Mouse (Mus musculus): ENCODE data around the gene Pagr1a. TPM values are rescaled to one million over a fixed set of nuclear protein-coding genes. Genes with fewer than 3 reads are reported as not detected.
A peak's percentile ranks its signal among the peaks of the same experiment; 100 is the strongest.

The Pagr1a gene
- total RNA-seq, 2 experiments from 2014 or later = 17.4 to 43.4 TPM

DNA sequence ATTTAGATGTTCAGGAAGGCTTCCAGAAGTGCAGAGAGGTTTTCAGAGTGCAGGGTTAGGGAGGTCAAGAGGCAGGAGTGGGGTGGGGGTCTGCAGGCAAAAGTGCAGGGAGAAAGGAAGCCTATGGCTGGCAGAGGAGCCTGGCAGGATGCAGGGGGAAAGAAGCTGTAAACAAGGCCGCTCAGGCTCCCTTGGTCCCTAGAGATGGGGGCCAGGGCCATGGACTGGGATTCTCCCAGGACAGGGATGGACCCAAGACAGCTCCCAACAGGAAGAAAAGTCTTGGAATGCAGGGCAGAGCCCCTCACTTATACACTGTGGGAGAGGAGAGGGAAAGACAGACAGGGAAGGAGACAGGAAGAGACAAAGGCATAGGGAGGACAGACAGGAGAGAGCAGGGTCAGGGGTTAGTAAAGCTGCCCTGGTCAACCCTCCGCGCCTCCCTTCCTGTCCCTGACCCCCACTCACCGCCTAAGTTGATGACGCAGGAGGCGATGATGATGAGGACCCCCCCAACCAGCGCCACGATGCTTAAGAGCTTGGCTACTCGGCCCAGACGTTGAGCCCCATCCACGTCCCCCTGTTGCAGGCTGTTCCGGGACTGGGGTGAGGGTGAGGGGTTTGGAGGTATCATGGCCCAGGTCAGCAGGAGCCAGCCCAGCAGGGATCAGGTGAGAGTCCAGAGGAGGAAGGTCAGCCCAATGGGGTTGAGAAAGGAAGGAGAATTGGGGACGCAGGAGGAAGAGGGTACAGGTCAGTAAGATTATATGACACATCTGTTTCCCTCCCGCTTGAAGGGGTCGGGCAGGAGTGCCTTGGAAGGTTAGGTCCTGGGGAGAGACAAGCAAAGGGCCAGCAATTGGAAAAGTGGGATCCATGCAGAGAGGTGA lies 1.5 kb upstream of the Pagr1a start:
- H3K27ac ChIP-seq = peak overlapping the region; percentile 99
- TF ChIP-seq CTCF (conservative IDR thresholded peaks at IDR 0.05) = no peak
- no peak for DNase-seq (ENCODE audit: low spot score in 2 of 2)
- H3K4me3 ChIP-seq = peak overlapping the region; percentile 77

DNA sequence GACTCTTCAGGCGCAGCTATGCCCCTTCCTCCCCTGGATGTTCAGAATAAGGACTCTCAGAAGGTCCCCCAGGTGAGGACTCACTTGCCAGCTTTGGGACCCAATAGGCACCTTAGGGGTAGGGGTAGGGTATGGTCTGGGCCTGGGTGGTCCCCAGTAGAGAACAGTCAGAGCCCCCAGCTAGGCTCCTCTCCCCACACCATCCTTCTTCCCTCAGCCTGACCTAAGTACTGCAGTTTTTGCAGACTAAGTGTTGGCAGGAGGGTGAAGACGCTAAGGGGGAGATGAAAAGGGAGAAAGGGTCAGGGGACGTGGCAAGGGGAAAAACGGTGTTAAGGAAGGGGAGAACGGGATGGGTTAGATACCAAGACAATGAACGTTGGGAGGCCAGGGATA lies 796 bp upstream of the Pagr1a start:
- no peak for DNase-seq (ENCODE audit: low spot score in 2 of 2)
- no peak for TF ChIP-seq CTCF (conservative IDR thresholded peaks at IDR 0.05)
- Histone ChIP-seq H3K4me3 (peak overlapping the region; percentile 77), H3K27ac (peak overlapping the region; percentile 99)

DNA sequence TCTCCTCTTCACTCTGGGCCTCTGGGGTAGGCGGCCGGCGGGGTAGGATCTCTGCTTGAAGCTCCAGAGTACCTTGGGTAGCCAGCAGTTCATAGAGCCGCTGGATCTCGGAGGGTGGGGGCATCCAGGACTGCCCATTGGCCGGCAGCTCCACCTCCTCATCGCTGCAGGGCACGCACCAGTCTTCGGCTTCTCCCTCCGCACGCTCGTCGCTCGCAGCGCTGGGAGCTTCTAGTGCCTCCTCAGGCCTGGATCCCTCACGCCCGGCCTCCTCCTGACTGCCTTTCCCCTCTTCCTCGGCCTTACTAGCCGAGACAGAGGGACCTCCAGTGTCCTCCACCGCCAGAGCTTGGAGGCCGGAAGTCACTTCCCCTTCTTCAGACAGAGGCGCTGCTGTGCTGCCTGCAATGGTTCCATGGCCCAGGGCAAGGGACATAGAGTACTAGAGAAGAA lies 640 bp downstream of the Pagr1a start:
- peak in 1 of 2 experiments; percentile 43 for DNase-seq (ENCODE audit: low spot score in 2 of 2)
- peak overlapping the region; percentile 99 for H3K27ac ChIP-seq
- TF ChIP-seq CTCF (conservative IDR thresholded peaks at IDR 0.05) = no peak
- peak overlapping the region; percentile 77 for H3K4me3 ChIP-seq

DNA sequence TGATC lies 869 bp downstream of the Pagr1a start, which contains the start of gene Pagr1b:
Gene Pagr1b, minus strand, starts transcription at position 4 of the 5 bp plus-strand sequence.
- no peak for TF ChIP-seq CTCF (conservative IDR thresholded peaks at IDR 0.05)
- DNase-seq (ENCODE audit: low spot score in 2 of 2) = no peak
- Histone ChIP-seq H3K4me3 (peak within 1 kb of the TSS; percentile 77), H3K27ac (peak within 1 kb of the TSS; percentile 99)

DNA sequence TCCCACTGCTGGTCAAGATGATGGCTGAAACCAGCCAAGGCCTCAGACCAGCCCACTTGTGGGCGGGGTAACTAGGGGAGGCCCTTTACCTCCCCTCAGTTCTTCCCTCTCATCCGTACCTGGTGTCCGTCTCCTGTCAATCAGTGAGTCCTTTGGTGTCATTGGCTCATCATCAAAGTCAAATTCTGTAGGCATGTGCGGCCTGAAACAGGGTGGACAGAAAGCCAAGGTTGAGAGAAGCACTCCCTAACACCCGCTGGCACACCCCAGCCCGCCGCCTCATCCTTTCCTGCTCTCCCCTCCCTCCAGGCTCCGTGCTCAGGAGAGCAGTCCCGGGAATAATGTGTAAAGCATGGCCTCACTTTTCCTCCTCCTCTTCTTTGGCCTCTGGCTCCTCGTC lies 1.1 kb downstream of the Pagr1a start:
- no peak for TF ChIP-seq CTCF (conservative IDR thresholded peaks at IDR 0.05)
- DNase-seq (ENCODE audit: low spot score in 2 of 2) = no peak
- H3K27ac ChIP-seq = peak overlapping the region; percentile 99
- H3K4me3 ChIP-seq = peak overlapping the region; percentile 77

DNA sequence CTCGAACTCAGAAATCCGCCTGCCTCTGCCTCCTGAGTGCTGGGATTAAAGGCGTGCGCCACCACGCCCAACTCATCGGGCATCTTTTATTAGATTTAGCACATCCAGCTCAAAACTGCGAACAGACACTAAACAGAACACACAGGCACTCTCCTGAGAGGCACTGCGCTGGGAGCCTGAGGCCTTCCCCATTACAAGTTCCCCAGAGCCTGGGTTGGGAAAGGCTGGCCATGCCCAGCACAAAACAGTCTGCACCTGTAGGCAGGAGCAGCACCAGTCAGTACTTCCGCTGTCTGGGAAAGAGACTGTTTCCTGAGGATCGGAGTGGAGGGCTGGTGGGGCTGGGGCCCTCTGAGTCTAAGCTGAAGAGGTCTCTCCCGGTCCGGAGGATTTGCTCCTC lies 2.2 kb downstream of the Pagr1a start:
- no peak for TF ChIP-seq CTCF (conservative IDR thresholded peaks at IDR 0.05)
- no peak overlapping the region for H3K4me3 ChIP-seq
- peak overlapping the region; percentile 99; the same call in 1 of the 2 replicates for H3K27ac ChIP-seq
- no peak for DNase-seq (ENCODE audit: low spot score in 2 of 2)

DNA sequence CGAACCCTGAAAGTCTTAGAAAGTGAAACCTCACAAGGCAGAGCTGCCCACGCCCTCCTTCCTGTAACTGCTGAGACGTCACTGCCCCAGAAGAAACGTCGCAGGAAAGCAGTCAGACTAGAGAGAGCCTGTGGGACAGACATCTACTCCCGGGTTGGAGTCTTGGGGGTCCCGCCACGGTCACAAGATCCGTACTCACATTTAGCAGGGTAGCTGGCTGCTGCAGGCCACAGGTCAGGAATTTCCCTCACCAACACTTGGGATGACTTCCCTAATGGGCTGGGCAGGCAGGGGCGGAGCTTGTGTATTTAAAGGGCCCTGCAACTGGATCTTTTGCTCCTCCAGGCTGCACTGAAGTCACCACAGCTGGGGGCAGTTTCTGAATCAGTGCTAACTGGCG lies 2.8 kb downstream of the Pagr1a start, which contains the start of gene Mvp:
Gene Mvp, minus strand, starts transcription at position 302 of the 400 bp plus-strand sequence.
- Histone ChIP-seq H3K27ac (peak within 1 kb of the TSS; percentile 99), H3K4me3 (peak within 1 kb of the TSS; percentile 56)
- no peak for TF ChIP-seq CTCF (conservative IDR thresholded peaks at IDR 0.05)
- no peak for DNase-seq (ENCODE audit: low spot score in 2 of 2)

DNA sequence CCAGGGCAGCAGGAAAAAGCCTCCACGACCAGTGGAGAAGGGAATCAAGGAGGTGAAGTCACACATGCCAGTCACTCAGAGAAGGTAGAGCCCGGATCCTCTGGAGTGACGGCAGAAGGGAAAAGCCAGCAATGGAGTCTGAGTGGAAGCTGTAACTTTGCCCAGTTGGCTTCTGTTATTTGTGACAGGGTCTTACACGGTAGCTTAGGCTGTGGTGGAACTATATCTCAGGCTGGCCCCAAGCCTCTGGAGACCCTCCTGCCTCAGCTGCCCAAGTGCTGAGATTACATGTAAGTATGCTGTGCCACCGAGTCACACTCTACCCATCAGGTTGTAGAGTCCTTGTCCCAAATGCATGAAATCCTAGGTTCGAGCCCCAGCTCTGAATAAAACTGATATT lies 3.8 kb downstream of the Pagr1a start:
- no peak overlapping the region; the same call in 1 of the 2 replicates for H3K4me3 ChIP-seq
- no peak for DNase-seq (ENCODE audit: low spot score in 2 of 2)
- H3K27ac ChIP-seq = no peak overlapping the region
- TF ChIP-seq CTCF (conservative IDR thresholded peaks at IDR 0.05) = no peak

DNA sequence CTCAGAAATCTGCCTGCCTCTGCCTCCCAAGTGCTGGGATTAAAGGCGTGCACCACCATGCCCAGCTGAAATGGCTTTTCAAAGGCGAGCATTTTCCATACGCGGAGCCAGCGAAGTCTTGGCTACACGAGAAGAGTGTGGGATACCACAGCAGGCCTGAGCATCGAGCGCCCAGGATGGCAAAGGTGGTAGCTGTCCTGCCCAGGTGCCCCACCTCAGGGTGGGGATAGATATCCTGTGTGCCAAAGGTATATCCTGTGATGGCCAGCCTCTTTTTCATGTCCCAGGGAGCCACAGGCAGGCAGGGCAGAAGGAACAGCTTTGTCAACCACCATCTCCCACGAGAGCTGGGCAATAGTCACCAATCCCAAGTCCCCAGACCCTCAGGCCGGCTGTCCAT lies 4.3 kb downstream of the Pagr1a start:
- H3K27ac ChIP-seq = no peak overlapping the region
- TF ChIP-seq CTCF (conservative IDR thresholded peaks at IDR 0.05) = no peak
- H3K4me3 ChIP-seq = no peak overlapping the region
- DNase-seq (ENCODE audit: low spot score in 2 of 2) = no peak

DNA sequence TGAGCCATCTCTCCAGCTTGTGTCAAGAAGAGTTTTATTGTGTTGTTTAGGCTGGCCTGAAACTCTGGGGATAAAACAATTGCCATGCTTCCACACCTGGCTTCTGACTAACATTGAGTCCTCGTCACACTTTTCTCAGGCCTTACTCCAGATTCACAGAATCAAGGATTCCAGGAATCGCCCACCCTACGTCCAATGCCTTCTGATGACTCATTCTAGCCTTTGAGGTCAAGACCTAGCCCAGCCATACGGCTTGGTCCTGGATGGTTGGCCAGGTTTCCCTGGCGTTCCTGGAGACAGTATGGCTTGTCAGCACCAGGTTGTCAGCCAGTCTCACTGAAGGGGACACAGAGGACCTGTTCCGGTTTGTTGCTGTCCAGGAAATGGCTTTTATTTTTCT lies 4.8 kb downstream of the Pagr1a start:
- no peak for TF ChIP-seq CTCF (conservative IDR thresholded peaks at IDR 0.05)
- no peak for DNase-seq (ENCODE audit: low spot score in 2 of 2)
- 0 out of 2 replicates have a peak overlapping the region, but pooled peaks have one; percentile 23 for H3K27ac ChIP-seq
- H3K4me3 ChIP-seq = no peak overlapping the region

DNA sequence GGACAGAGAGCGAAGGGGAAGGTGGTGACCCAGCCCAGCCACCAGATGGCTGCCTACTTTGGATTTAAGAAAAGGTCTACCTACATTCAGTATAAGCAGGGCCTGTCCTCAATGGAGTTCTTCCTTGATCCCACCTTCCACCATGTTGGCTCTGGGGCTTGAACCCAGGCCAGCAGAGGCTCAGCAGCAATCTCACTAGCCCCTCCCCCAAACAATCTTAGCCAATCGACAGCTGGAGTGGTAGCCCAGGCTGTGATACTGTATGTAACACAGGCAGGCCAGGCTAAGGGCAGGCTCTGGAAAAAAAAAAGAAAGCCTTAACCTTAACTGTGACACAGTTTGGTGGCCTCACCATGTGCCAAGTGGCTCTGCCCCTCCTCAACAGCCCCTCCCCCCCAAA lies 5.4 kb downstream of the Pagr1a start:
- no peak for TF ChIP-seq CTCF (conservative IDR thresholded peaks at IDR 0.05)
- no peak overlapping the region for H3K4me3 ChIP-seq
- 0 out of 2 replicates have a peak overlapping the region, but pooled peaks have one; percentile 23 for H3K27ac ChIP-seq
- no peak for DNase-seq (ENCODE audit: low spot score in 2 of 2)

DNA sequence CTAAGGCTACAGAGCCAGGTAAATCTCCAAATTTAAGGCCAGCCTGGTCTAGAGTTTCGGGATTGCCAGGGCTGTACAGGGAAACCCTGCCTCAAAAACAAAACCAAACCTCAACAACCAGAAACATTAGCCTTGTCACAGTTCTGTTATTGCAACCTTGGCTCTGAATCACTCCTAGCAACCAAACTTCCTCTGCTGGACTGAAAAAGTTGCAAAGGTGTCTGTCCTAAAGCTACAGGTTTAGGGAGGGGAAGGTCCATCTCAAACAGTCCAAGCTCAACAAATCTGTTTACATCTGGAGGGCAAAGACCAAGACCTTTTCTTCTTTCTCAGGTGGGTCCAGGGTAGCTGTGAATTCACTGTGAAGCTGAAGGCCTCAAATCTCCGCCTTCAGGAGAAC lies 6.1 kb downstream of the Pagr1a start:
- no peak for DNase-seq (ENCODE audit: low spot score in 2 of 2)
- TF ChIP-seq CTCF (conservative IDR thresholded peaks at IDR 0.05) = no peak
- peak overlapping the region; percentile 32; the same call in 1 of the 2 replicates for H3K27ac ChIP-seq

DNA sequence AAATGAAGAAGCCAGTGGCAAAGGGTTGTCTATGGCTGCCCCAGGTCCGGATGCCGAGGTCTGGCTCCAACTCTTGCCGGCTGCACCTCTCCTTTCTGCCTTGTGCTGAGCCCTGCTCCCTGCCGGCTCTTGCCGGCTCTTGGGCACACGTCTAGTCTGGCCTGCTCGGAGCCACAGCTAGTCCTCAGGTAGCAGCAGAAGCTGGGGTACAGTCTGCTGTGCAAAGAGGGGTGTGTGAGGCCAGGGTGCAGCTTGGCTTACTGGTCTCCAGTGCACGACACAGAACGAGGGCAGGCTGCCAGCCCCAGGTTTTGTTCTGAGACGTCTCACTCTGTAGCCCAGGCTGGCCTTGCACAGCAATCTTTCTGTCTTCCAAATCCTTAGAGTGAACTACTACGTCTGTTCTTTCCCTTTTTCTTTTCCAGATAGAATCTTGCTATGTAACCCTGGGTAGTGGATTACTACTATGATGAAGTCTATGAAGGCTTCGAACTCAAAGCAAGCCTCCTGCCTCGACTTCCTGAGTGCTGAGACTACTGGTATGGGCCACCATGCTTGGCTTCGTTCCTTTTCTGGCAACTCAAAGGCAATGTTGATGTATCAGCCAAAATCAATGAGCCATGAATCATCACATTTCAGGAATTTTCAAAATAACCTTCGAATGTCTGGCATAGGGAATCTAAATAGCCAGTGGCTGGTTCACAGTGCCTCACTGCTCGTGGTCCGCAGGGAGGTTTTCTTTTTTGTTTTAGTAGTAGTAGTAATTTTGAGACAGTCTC lies 7.7 kb downstream of the Pagr1a start:
- DNase-seq (ENCODE audit: low spot score in 2 of 2) = no peak
- Histone ChIP-seq H3K4me3 (no peak overlapping the region), H3K27ac (peak overlapping the region; percentile 93)
- no peak for TF ChIP-seq CTCF (conservative IDR thresholded peaks at IDR 0.05)

More for the DNA sequence above, 6.1 kb downstream of the Pagr1a start:
- H3K4me3 ChIP-seq = no peak overlapping the region

Data from layer of hippocampus, adult 2 months (tissue).